Comparison of ENCODE assay signal across 7 mouse cellular contexts in the genomic region with DNA sequence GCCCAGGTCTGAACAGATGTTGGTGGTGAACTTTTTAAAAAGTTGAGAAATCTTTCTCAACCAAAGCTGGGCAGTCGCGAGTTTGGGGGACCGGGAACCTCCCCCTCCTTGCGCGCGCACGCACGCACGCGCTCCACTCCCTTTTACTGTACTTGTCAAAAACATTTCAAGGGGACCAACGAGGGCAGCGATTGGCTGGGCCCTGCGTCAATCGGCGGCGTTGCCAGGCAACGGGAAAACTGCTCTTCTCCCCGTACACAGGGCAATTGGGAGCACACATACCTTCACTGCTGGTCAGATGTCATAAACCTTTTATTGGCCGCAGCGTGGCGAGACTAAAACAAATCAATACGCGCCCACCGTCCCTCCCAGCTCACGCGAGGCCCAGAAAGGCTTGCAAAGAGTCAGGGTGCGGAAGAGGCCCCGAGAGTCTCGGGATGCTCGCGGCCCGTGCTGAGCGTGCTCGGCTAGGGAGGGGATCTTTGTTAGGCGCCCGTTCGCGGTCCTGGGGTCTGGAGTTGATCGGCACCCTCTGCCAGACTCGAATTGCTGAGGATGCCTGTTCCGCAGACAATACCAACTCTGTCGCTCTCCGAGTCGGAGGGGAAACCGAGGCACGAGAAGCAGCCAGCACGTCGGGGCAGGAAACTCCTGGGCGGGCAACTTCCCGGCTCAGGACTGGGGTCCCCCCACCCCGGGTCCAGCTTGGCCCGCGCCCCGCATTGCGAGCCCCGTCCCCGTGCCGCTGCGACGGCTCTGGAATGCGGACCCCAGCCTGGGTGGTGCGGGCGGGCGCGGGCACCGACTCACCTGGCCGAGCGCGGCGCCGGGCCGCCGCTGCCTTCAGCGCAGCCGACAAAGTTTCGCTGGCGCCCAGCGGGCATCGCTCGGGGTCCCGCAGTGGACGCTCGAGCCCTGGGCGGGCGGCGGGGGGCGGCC.
A peak's percentile ranks its signal among the peaks of the same experiment; 100 is the strongest.
DNase-seq lines count a peak whose midpoint lies in the region; ATAC-seq lines count a peak whose summit lies in the region.

No protein-coding gene starts in this region.

- H3K4me1 ChIP-seq in intestine, embryonic 16.5 days (ENCODE audit: control insufficient read depth, insufficient read depth, low read length), result peaks cover 22% of the 10 kb centered on the region
- H3K4me1 ChIP-seq in midbrain, embryonic 11.5 days (ENCODE audit: control insufficient read depth, insufficient read depth, low read length), result peaks cover 17% of the 10 kb centered on the region

- DNase-seq in adrenal gland, adult 8-10 months, result peak; percentile 99
- peak; percentile 98 for DNase-seq in embryo, embryonic 9.5 days (ENCODE audit: extremely low spot score)
- peak; percentile 99 for DNase-seq in gastrocnemius, postnatal 4 days (ENCODE audit: low spot score in 2 of 2)
- peak; percentile 98 for DNase-seq in left cerebral cortex, postnatal 36 days (ENCODE audit: low spot score in 2 of 2)
- DNase-seq in midbrain, embryonic 11.5 days (ENCODE audit: low spot score, missing footprints), result peak; percentile 100
- DNase-seq in skeletal muscle tissue, adult 2 months (ENCODE audit: low read depth, low spot score), result peak; percentile 98

- peak overlapping the region; percentile 82 for H3K4me2 ChIP-seq in intestine, embryonic 16.5 days (ENCODE audit: low read depth, low read length)
- peak overlapping the region; percentile 59 for H3K4me2 ChIP-seq in midbrain, embryonic 11.5 days

- H3K27me3 ChIP-seq in intestine, embryonic 16.5 days (replicated peaks; ENCODE audit: control insufficient read depth, insufficient read depth, low read length), result no peaks in the 10 kb centered on the region
- no peaks in the 10 kb centered on the region for H3K27me3 ChIP-seq in midbrain, embryonic 11.5 days (ENCODE audit: control insufficient read depth, insufficient read depth, low read length)

- ATAC-seq in intestine, embryonic 16.5 days, result peak; percentile 89
- peak; percentile 87 for ATAC-seq in midbrain, embryonic 11.5 days (ENCODE audit: low FRiP score)

- peaks cover 4% of the 10 kb centered on the region; the same call in 1 of the 2 replicates for H3K36me3 ChIP-seq in intestine, embryonic 16.5 days (ENCODE audit: control insufficient read depth, insufficient read depth, low read length)
- H3K36me3 ChIP-seq in midbrain, embryonic 11.5 days (ENCODE audit: control insufficient read depth, insufficient read depth, low read length), result no peaks in the 10 kb centered on the region

- intact Hi-C loops in left cerebral cortex, postnatal 36 days (cut with DNase I), result loop anchor here (5.0 kb wide), 3 partner anchors 170 to 445 kb away; partner anchors contain the start of gene Foxn3

- peak overlapping the region; percentile 81 for H3K4me3 ChIP-seq in intestine, embryonic 16.5 days (ENCODE audit: low read length)
- peak overlapping the region; percentile 94 for H3K4me3 ChIP-seq in midbrain, embryonic 11.5 days (ENCODE audit: low read depth, low read length)

- H3K27ac ChIP-seq in intestine, embryonic 16.5 days (ENCODE audit: low read length), result peak overlapping the region; percentile 96
- peak overlapping the region; percentile 71 for H3K27ac ChIP-seq in midbrain, embryonic 11.5 days (ENCODE audit: low read depth, low read length)

- peak overlapping the region; percentile 89 for H3K9ac ChIP-seq in intestine, embryonic 16.5 days (ENCODE audit: low read depth, low read length)
- H3K9ac ChIP-seq in midbrain, embryonic 11.5 days (ENCODE audit: low read length), result peak overlapping the region; percentile 89

- WGBS in intestine, embryonic 16.5 days, result under 1% methylated on average over 83 of the region's 87 CpGs
- under 1% methylated on average over 87 of the region's 87 CpGs for WGBS in midbrain, embryonic 11.5 days

- H3K9me3 ChIP-seq in intestine, embryonic 16.5 days (ENCODE audit: control insufficient read depth, low read length), result no peaks in the 10 kb centered on the region
- no peaks in the 10 kb centered on the region for H3K9me3 ChIP-seq in midbrain, embryonic 11.5 days (ENCODE audit: control insufficient read depth, low read length)

Comparison
In these comparisons a context has a peak if more than half of its experiments do, and no peak if none do; other contexts are left out.
1. Peak in every context shown above with its lines: DNase-seq, ATAC-seq, H3K4me3 ChIP-seq and H3K27ac ChIP-seq.